Mouse (Mus musculus) right cerebral cortex, postnatal 10 days (tissue): Measurements from ENCODE around the gene Atxn1.
A peak's percentile ranks its signal among the peaks of the same experiment; 100 is the strongest.

ENCODE experiments used
- DNase-seq, 2 experiments: peaks; one replicate each; pipeline ENCODE4 v3.0.0; 2021; ENCODE audit warnings: low spot score in 2 of 2

The Atxn1 gene

GRCm38 (mm10) chr13:45528787-45529186, 436.0 kb downstream of the Atxn1 start:
- DNase-seq: peak in 1 of 2 experiments; percentile 55

- DNase-seq: no peak
These were observed 437.4 kb downstream of the Atxn1 start for GRCm38 (mm10) chr13:45527232-45527964.

- peak; percentile 69 to 71 for DNase-seq
These were observed 438.6 kb downstream of the Atxn1 start for GRCm38 (mm10) chr13:45526230-45526629.

GRCm38 (mm10) chr13:45524791-45525435, 439.9 kb downstream of the Atxn1 start:
- no peak for DNase-seq

- no peak for DNase-seq
These were observed 440.5 kb downstream of the Atxn1 start for GRCm38 (mm10) chr13:45524305-45524704.

GRCm38 (mm10) chr13:45516501-45517393, 448.1 kb downstream of the Atxn1 start:
- peak in 1 of 2 experiments; percentile 34 for DNase-seq

- DNase-seq: peak in 1 of 2 experiments; percentile 28
These were observed 449.9 kb downstream of the Atxn1 start for GRCm38 (mm10) chr13:45514832-45515422.

- peak in 1 of 2 experiments; percentile 5 for DNase-seq
These were observed 450.7 kb downstream of the Atxn1 start for GRCm38 (mm10) chr13:45514115-45514514.

GRCm38 (mm10) chr13:45513009-45513984, 451.5 kb downstream of the Atxn1 start:
- peak in 1 of 2 experiments; percentile 20 for DNase-seq

- DNase-seq: peak in 1 of 2 experiments; percentile 32
These were observed 452.3 kb downstream of the Atxn1 start for GRCm38 (mm10) chr13:45512531-45512930.

- peak in 1 of 2 experiments; percentile 9 for DNase-seq
These were observed 452.9 kb downstream of the Atxn1 start for GRCm38 (mm10) chr13:45511706-45512435.

- peak in 1 of 2 experiments; percentile 21 for DNase-seq
These were observed 455.4 kb downstream of the Atxn1 start for GRCm38 (mm10) chr13:45509366-45509765.

GRCm38 (mm10) chr13:45508495-45508894, 456.3 kb downstream of the Atxn1 start:
- DNase-seq: peak; percentile 79 to 86

- DNase-seq: peak; percentile 90
These were observed 457.3 kb downstream of the Atxn1 start, which contains the start of gene Gmpr for GRCm38 (mm10) chr13:45507274-45508229. TSS of gene Gmpr (plus strand) at chr13:45507444.

GRCm38 (mm10) chr13:45505546-45505945, 459.3 kb downstream of the Atxn1 start:
- no peak for DNase-seq

GRCm38 (mm10) chr13:45502791-45503190, 462.0 kb downstream of the Atxn1 start:
- DNase-seq: no peak

- no peak for DNase-seq
These were observed 464.9 kb downstream of the Atxn1 start for GRCm38 (mm10) chr13:45499906-45500305.
